Mouse (Mus musculus): Measurements from ENCODE around the gene Dync2li1.

The Dync2li1 gene

GRCm38 (mm10) chr17:84626276-84626856 is at the start of gene Dync2li1:
Gene Dync2li1, plus strand, starts transcription at chr17:84626496.
- DNase-seq (ENCODE audit: low spot score) = peak; percentile 90

GRCm38 (mm10) chr17:84576621-84577293 is 49.5 kb upstream of the Dync2li1 start:
- DNase-seq (ENCODE audit: low spot score) = no peak

- no peak for DNase-seq (ENCODE audit: low spot score)
Measured at GRCm38 (mm10) chr17:84579249-84579648, 47.0 kb upstream of the Dync2li1 start.

- DNase-seq (ENCODE audit: low spot score) = no peak
Measured at GRCm38 (mm10) chr17:84579817-84580216, 46.5 kb upstream of the Dync2li1 start.

GRCm38 (mm10) chr17:84580821-84581220 is 45.5 kb upstream of the Dync2li1 start:
- DNase-seq (ENCODE audit: low spot score) = no peak

- DNase-seq (ENCODE audit: low spot score) = no peak
Measured at GRCm38 (mm10) chr17:84581740-84582414, 44.4 kb upstream of the Dync2li1 start.

GRCm38 (mm10) chr17:84584107-84584506 is 42.2 kb upstream of the Dync2li1 start:
- DNase-seq (ENCODE audit: low spot score) = no peak

GRCm38 (mm10) chr17:84585104-84585503 is 41.2 kb upstream of the Dync2li1 start:
- DNase-seq (ENCODE audit: low spot score) = no peak

GRCm38 (mm10) chr17:84590065-84590464 is 36.2 kb upstream of the Dync2li1 start:
- no peak for DNase-seq (ENCODE audit: low spot score)

- DNase-seq (ENCODE audit: low spot score) = no peak
Measured at GRCm38 (mm10) chr17:84591431-84592150, 34.7 kb upstream of the Dync2li1 start.

GRCm38 (mm10) chr17:84596015-84596441 is 30.3 kb upstream of the Dync2li1 start:
- no peak for DNase-seq (ENCODE audit: low spot score)

GRCm38 (mm10) chr17:84596501-84596900 is 29.8 kb upstream of the Dync2li1 start:
- no peak for DNase-seq (ENCODE audit: low spot score)

- peak; percentile 48 for DNase-seq (ENCODE audit: low spot score)
Measured at GRCm38 (mm10) chr17:84597859-84598258, 28.4 kb upstream of the Dync2li1 start.

- DNase-seq (ENCODE audit: low spot score) = no peak
Measured at GRCm38 (mm10) chr17:84598928-84599327, 27.4 kb upstream of the Dync2li1 start.

GRCm38 (mm10) chr17:84600051-84600983 is 26.0 kb upstream of the Dync2li1 start:
- DNase-seq (ENCODE audit: low spot score) = no peak

GRCm38 (mm10) chr17:84601805-84602204 is 24.5 kb upstream of the Dync2li1 start:
- DNase-seq (ENCODE audit: low spot score) = no peak

- DNase-seq (ENCODE audit: low spot score) = no peak
Measured at GRCm38 (mm10) chr17:84603202-84603627, 23.1 kb upstream of the Dync2li1 start.

GRCm38 (mm10) chr17:84603709-84604420 is 22.4 kb upstream of the Dync2li1 start:
- no peak for DNase-seq (ENCODE audit: low spot score)

GRCm38 (mm10) chr17:84606976-84607375 is 19.3 kb upstream of the Dync2li1 start:
- DNase-seq (ENCODE audit: low spot score) = no peak

- no peak for DNase-seq (ENCODE audit: low spot score)
Measured at GRCm38 (mm10) chr17:84607617-84608016, 18.7 kb upstream of the Dync2li1 start.

GRCm38 (mm10) chr17:84608606-84609005 is 17.7 kb upstream of the Dync2li1 start:
- no peak for DNase-seq (ENCODE audit: low spot score)
